Mouse (Mus musculus): Measurements from ENCODE around the gene Casp9. TPM values are rescaled to one million over a fixed set of nuclear protein-coding genes. Genes with fewer than 3 reads are reported as not detected.

Casp9 gene
- polyA plus RNA-seq, 1 experiment from 2014 or later: 21.7 TPM

GRCm38 (mm10) chr4:141831361-141831760, 37.9 kb downstream of the Casp9 start:
- Histone ChIP-seq H3K9ac (ENCODE audit: low read length) (no peak overlapping the region), H3K27me3 (ENCODE audit: control insufficient read depth, insufficient read depth, low read length) (no peaks in the 10 kb centered on the region), H3K4me3 (ENCODE audit: low read depth, low read length) (no peak overlapping the region), H3K27ac (ENCODE audit: low read depth, low read length) (no peak overlapping the region), H3K36me3 (ENCODE audit: control insufficient read depth, insufficient read depth, low read length) (no peaks in the 10 kb centered on the region), H3K9me3 (ENCODE audit: control insufficient read depth, low read length) (no peaks in the 10 kb centered on the region), H3K4me1 (ENCODE audit: control insufficient read depth, insufficient read depth, low read length) (no peaks in the 10 kb centered on the region), H3K4me2 (ENCODE audit: low read depth) (no peak overlapping the region)
- no peak for DNase-seq (ENCODE audit: low spot score)
- ATAC-seq (ENCODE audit: insufficient read depth, low FRiP score, low TSS enrichment): no peak
- WGBS: 79% methylated on average over 7 of the region's 7 CpGs

GRCm38 (mm10) chr4:141833911-141834310, 40.5 kb downstream of the Casp9 start:
- Histone ChIP-seq H3K4me3 (ENCODE audit: low read depth, low read length) (no peak overlapping the region), H3K4me2 (ENCODE audit: low read depth) (no peak overlapping the region), H3K27ac (ENCODE audit: low read depth, low read length) (no peak overlapping the region), H3K9ac (ENCODE audit: low read length) (no peak overlapping the region), H3K36me3 (ENCODE audit: control insufficient read depth, insufficient read depth, low read length) (no peaks in the 10 kb centered on the region), H3K27me3 (ENCODE audit: control insufficient read depth, insufficient read depth, low read length) (no peaks in the 10 kb centered on the region), H3K9me3 (ENCODE audit: control insufficient read depth, low read length) (no peaks in the 10 kb centered on the region), H3K4me1 (ENCODE audit: control insufficient read depth, insufficient read depth, low read length) (no peaks in the 10 kb centered on the region)
- 53% methylated on average over 1 of the region's 1 CpGs for WGBS
- no peak for DNase-seq (ENCODE audit: low spot score)
- no peak for ATAC-seq (ENCODE audit: insufficient read depth, low FRiP score, low TSS enrichment)

GRCm38 (mm10) chr4:141834536-141835095, 41.2 kb downstream of the Casp9 start:
- Histone ChIP-seq H3K9me3 (ENCODE audit: control insufficient read depth, low read length) (no peaks in the 10 kb centered on the region), H3K4me3 (ENCODE audit: low read depth, low read length) (no peak overlapping the region), H3K4me1 (ENCODE audit: control insufficient read depth, insufficient read depth, low read length) (no peaks in the 10 kb centered on the region), H3K36me3 (ENCODE audit: control insufficient read depth, insufficient read depth, low read length) (no peaks in the 10 kb centered on the region), H3K27ac (ENCODE audit: low read depth, low read length) (no peak overlapping the region), H3K9ac (ENCODE audit: low read length) (no peak overlapping the region), H3K4me2 (ENCODE audit: low read depth) (no peak overlapping the region), H3K27me3 (ENCODE audit: control insufficient read depth, insufficient read depth, low read length) (no peaks in the 10 kb centered on the region)
- WGBS: 72% methylated on average over 5 of the region's 5 CpGs
- ATAC-seq (ENCODE audit: insufficient read depth, low FRiP score, low TSS enrichment) (no peak), DNase-seq (ENCODE audit: low spot score) (no peak)

- WGBS: 80% methylated on average over 6 of the region's 6 CpGs
- ATAC-seq (ENCODE audit: insufficient read depth, low FRiP score, low TSS enrichment) (no peak), DNase-seq (ENCODE audit: low spot score) (no peak)
These were observed 52.6 kb downstream of the Casp9 start, which contains the start of gene Ctrc for GRCm38 (mm10) chr4:141845999-141846398. Ctrc (minus strand) TSS chr4:141846359.

GRCm38 (mm10) chr4:141853437-141853836, 60.0 kb downstream of the Casp9 start:
- Histone ChIP-seq H3K36me3 (ENCODE audit: control insufficient read depth, insufficient read depth, low read length) (no peaks in the 10 kb centered on the region), H3K27me3 (ENCODE audit: control insufficient read depth, insufficient read depth, low read length) (no peaks in the 10 kb centered on the region), H3K4me2 (ENCODE audit: low read depth) (no peak overlapping the region), H3K9ac (ENCODE audit: low read length) (no peak overlapping the region), H3K27ac (ENCODE audit: low read depth, low read length) (no peak overlapping the region), H3K4me3 (ENCODE audit: low read depth, low read length) (no peak overlapping the region), H3K4me1 (ENCODE audit: control insufficient read depth, insufficient read depth, low read length) (no peaks in the 10 kb centered on the region), H3K9me3 (ENCODE audit: control insufficient read depth, low read length) (no peaks in the 10 kb centered on the region)
- DNase-seq (ENCODE audit: low spot score) (peak; percentile 63), ATAC-seq (ENCODE audit: insufficient read depth, low FRiP score, low TSS enrichment) (no peak)
- 87% methylated on average over 9 of the region's 9 CpGs for WGBS

More at GRCm38 (mm10) chr4:141845999-141846398, 52.6 kb downstream of the Casp9 start, which contains the start of gene Ctrc:
- H3K27me3 ChIP-seq (ENCODE audit: control insufficient read depth, insufficient read depth, low read length): no peaks in the 10 kb centered on the region
- no peak within 1 kb of the TSS for H3K27ac ChIP-seq (ENCODE audit: low read depth, low read length)
- H3K4me3 ChIP-seq (ENCODE audit: low read depth, low read length): no peak within 1 kb of the TSS
- no peaks in the 10 kb centered on the region for H3K9me3 ChIP-seq (ENCODE audit: control insufficient read depth, low read length)
- H3K36me3 ChIP-seq (ENCODE audit: control insufficient read depth, insufficient read depth, low read length): no peaks in the 10 kb centered on the region
- H3K9ac ChIP-seq (ENCODE audit: low read length): no peak within 1 kb of the TSS
- H3K4me1 ChIP-seq (ENCODE audit: control insufficient read depth, insufficient read depth, low read length): no peaks in the 10 kb centered on the region
- no peak within 1 kb of the TSS for H3K4me2 ChIP-seq (ENCODE audit: low read depth)

GRCm38 (mm10) chr4:141857422-141857930, 64.1 kb downstream of the Casp9 start:
- no peaks in the 10 kb centered on the region for H3K36me3 ChIP-seq (ENCODE audit: control insufficient read depth, insufficient read depth, low read length)
- H3K9me3 ChIP-seq (ENCODE audit: control insufficient read depth, low read length): no peaks in the 10 kb centered on the region
- no peak overlapping the region for H3K9ac ChIP-seq (ENCODE audit: low read length)
- H3K27ac ChIP-seq (ENCODE audit: low read depth, low read length): no peak overlapping the region
- no peaks in the 10 kb centered on the region for H3K27me3 ChIP-seq (ENCODE audit: control insufficient read depth, insufficient read depth, low read length)
- no peak overlapping the region for H3K4me2 ChIP-seq (ENCODE audit: low read depth)
- WGBS: 22% methylated on average over 10 of the region's 10 CpGs
- ATAC-seq (ENCODE audit: insufficient read depth, low FRiP score, low TSS enrichment) (peak; percentile 68), DNase-seq (ENCODE audit: low spot score) (peak; percentile 85)
- no peaks in the 10 kb centered on the region for H3K4me1 ChIP-seq (ENCODE audit: control insufficient read depth, insufficient read depth, low read length)
- H3K4me3 ChIP-seq (ENCODE audit: low read depth, low read length): no peak overlapping the region

- Histone ChIP-seq H3K4me3 (ENCODE audit: low read depth, low read length) (no peak overlapping the region), H3K9ac (ENCODE audit: low read length) (no peak overlapping the region), H3K4me2 (ENCODE audit: low read depth) (no peak overlapping the region), H3K36me3 (ENCODE audit: control insufficient read depth, insufficient read depth, low read length) (no peaks in the 10 kb centered on the region), H3K27ac (ENCODE audit: low read depth, low read length) (no peak overlapping the region), H3K27me3 (ENCODE audit: control insufficient read depth, insufficient read depth, low read length) (no peaks in the 10 kb centered on the region), H3K4me1 (ENCODE audit: control insufficient read depth, insufficient read depth, low read length) (no peaks in the 10 kb centered on the region), H3K9me3 (ENCODE audit: control insufficient read depth, low read length) (no peaks in the 10 kb centered on the region)
- DNase-seq (ENCODE audit: low spot score) (no peak), ATAC-seq (ENCODE audit: insufficient read depth, low FRiP score, low TSS enrichment) (no peak)
- 92% methylated on average over 20 of the region's 20 CpGs for WGBS
These were observed 65.1 kb downstream of the Casp9 start for GRCm38 (mm10) chr4:141858501-141858900.

- DNase-seq (ENCODE audit: low spot score) (no peak), ATAC-seq (ENCODE audit: insufficient read depth, low FRiP score, low TSS enrichment) (no peak)
- Histone ChIP-seq H3K9me3 (ENCODE audit: control insufficient read depth, low read length) (no peaks in the 10 kb centered on the region), H3K4me1 (ENCODE audit: control insufficient read depth, insufficient read depth, low read length) (no peaks in the 10 kb centered on the region), H3K4me3 (ENCODE audit: low read depth, low read length) (no peak overlapping the region), H3K4me2 (ENCODE audit: low read depth) (no peak overlapping the region), H3K36me3 (ENCODE audit: control insufficient read depth, insufficient read depth, low read length) (no peaks in the 10 kb centered on the region), H3K27me3 (ENCODE audit: control insufficient read depth, insufficient read depth, low read length) (no peaks in the 10 kb centered on the region), H3K9ac (ENCODE audit: low read length) (no peak overlapping the region), H3K27ac (ENCODE audit: low read depth, low read length) (no peak overlapping the region)
- WGBS: 95% methylated on average over 14 of the region's 14 CpGs
These were observed 65.9 kb downstream of the Casp9 start for GRCm38 (mm10) chr4:141859351-141859750.

- 68% methylated on average over 19 of the region's 19 CpGs for WGBS
- H3K4me3 ChIP-seq (ENCODE audit: low read depth, low read length): no peak overlapping the region
- H3K36me3 ChIP-seq (ENCODE audit: control insufficient read depth, insufficient read depth, low read length): no peaks in the 10 kb centered on the region
- no peak overlapping the region for H3K4me2 ChIP-seq (ENCODE audit: low read depth)
- no peaks in the 10 kb centered on the region for H3K27me3 ChIP-seq (ENCODE audit: control insufficient read depth, insufficient read depth, low read length)
- no peak overlapping the region for H3K27ac ChIP-seq (ENCODE audit: low read depth, low read length)
- no peak for DNase-seq (ENCODE audit: low spot score)
- no peaks in the 10 kb centered on the region for H3K9me3 ChIP-seq (ENCODE audit: control insufficient read depth, low read length)
- no peak for ATAC-seq (ENCODE audit: insufficient read depth, low FRiP score, low TSS enrichment)
- H3K4me1 ChIP-seq (ENCODE audit: control insufficient read depth, insufficient read depth, low read length): no peaks in the 10 kb centered on the region
- H3K9ac ChIP-seq (ENCODE audit: low read length): no peak overlapping the region
These were observed 66.9 kb downstream of the Casp9 start for GRCm38 (mm10) chr4:141860246-141860841.
